Mouse (Mus musculus) megakaryocyte, embryonic 14.5 days (primary cell): ENCODE results near the gene Prickle4.

ENCODE experiments used
- FLI1 ChIP-seq: IDR thresholded peaks from 2 replicates; pipeline ENCODE4 v1.6.1; 2012; ENCODE audit warnings: low read length, inconsistent platforms, mixed read lengths
- GATA1 ChIP-seq: IDR thresholded peaks from 3 replicates; pipeline ENCODE4 v1.6.1; 2012; ENCODE audit warnings: mixed read lengths, low read length, inconsistent platforms, borderline replicate concordance

DNA sequence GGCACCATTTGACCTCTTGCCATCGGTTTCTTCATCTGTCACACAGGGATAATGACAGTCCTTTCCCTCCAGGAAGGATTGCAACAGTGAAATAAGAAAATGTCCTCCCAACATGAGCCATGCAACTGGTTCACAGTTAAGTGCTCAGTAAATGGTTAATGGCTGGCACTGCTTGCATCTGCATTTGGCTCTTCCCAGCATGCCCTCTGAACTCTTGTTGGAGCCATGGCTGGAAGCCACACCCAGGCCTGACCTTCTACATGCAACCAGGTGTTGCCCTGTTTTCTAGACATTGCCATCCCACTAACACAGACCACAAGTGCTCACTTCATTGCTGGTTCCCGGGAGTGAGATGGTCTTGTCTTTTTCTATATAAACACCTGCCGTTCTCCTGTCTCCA lies 13.4 kb upstream of the Prickle4 start:
- TF ChIP-seq GATA1: no peak
- no peak for TF ChIP-seq FLI1
